Mouse (Mus musculus) spleen, adult 12 weeks (tissue): ENCODE measurements around the gene Zfp185.
"Not testable (repeated sequence)": the region's sequence is repeated elsewhere in the genome, so short reads cannot be mapped to it uniquely, and the experiment has no call there.

ENCODE experiments used
- DNase-seq: peaks from one replicate; pipeline ENCODE4 v3.0.0; 2022; ENCODE audit warnings: low spot score

Gene Zfp185

GRCm38 (mm10) chrX:73062323-73062722, 75.2 kb downstream of the Zfp185 start:
- DNase-seq: no peak

- no peak for DNase-seq
Measured at GRCm38 (mm10) chrX:73063512-73064414, 76.6 kb downstream of the Zfp185 start.

GRCm38 (mm10) chrX:73064415-73064793, 77.3 kb downstream of the Zfp185 start, which contains the start of gene Pnma3:
Gene Pnma3 (plus strand): TSS chrX:73064787.
- DNase-seq: no peak

GRCm38 (mm10) chrX:73066765-73067312, 79.7 kb downstream of the Zfp185 start:
- not testable (repeated sequence) for DNase-seq
